Mouse (Mus musculus) kidney, adult 2 months (tissue): ENCODE results near the gene Traf3ip2. TPM values are rescaled to one million over a fixed set of nuclear protein-coding genes. Genes with fewer than 3 reads are reported as not detected.
A peak's percentile ranks its signal among the peaks of the same experiment; 100 is the strongest.

Source experiments
- DNase-seq: peaks from one replicate; pipeline ENCODE4 v3.0.0; 2021
- H3K27ac ChIP-seq: fragments of 200-500 bp; 2 replicates; pipeline ENCODE4 v1.5.1; 2012; ENCODE audit warnings: low read depth, low read length, control low read depth, inconsistent platforms; ENCODE audit not compliant: insufficient read depth
- H3K27me3 ChIP-seq: fragments of 200-500 bp; replicated peaks from 2 replicates; pipeline ENCODE4 v1.6.1; 2012; ENCODE audit warnings: mild to moderate bottlenecking, moderate library complexity, low read length, inconsistent platforms; ENCODE audit not compliant: control insufficient read depth, insufficient read depth
- H3K36me3 ChIP-seq: fragments of 200-500 bp; 2 replicates; pipeline ENCODE4 v1.6.1; 2012; ENCODE audit warnings: mild to moderate bottlenecking, moderate library complexity, low read length, inconsistent platforms; ENCODE audit not compliant: control insufficient read depth, insufficient read depth
- H3K4me1 ChIP-seq: fragments of 200-500 bp; 2 replicates; pipeline ENCODE4 v1.6.1; 2011; ENCODE audit warnings: low read length; ENCODE audit not compliant: control insufficient read depth, insufficient read depth
- H3K4me3 ChIP-seq: fragments of 200-500 bp; 2 replicates; pipeline ENCODE4 v1.5.1; 2011; ENCODE audit warnings: mild to moderate bottlenecking, low read depth, low read length, control low read depth; ENCODE audit not compliant: insufficient read depth
- CTCF ChIP-seq: fragments of 200-500 bp; conservative IDR thresholded peaks from 2 replicates; pipeline ENCODE4 v1.5.1; 2011; ENCODE audit warnings: low read depth, mild to moderate bottlenecking, control low read depth, low read length, moderate library complexity, mixed read lengths; ENCODE audit not compliant: insufficient read depth, insufficient read length
- POLR2A ChIP-seq: fragments of 200-500 bp; IDR thresholded peaks from one replicate; pipeline ENCODE4 v1.6.1; 2011; ENCODE audit warnings: low read depth, low read length, control low read depth
- WGBS: fragments of 180-500 bp; shearing (Covaris S2); methylation state at CpG from one replicate; pipeline ENCODE4 v1.1.7; 2018; 5-methylcytosine and 5-hydroxymethylcytosine counted together
- polyA plus RNA-seq: library from polyadenylated mRNA; depleted of rRNA; stranded (reverse); fragments of >200 nt; gene quantifications from 2 replicates; pipeline ENCODE4 v1.2.3, GENCODE M21; 2012

Gene Traf3ip2
- polyA plus RNA-seq, 1 experiment = 10.4 TPM

GRCm38 (mm10) chr10:39647118-39647517 is 34.4 kb downstream of the Traf3ip2 start:
- Histone ChIP-seq H3K27ac (peak overlapping the region; percentile 37; the same call in 1 of the 2 replicates), H3K4me3 (no peak overlapping the region), H3K36me3 (peaks cover 3% of the 10 kb centered on the region), H3K27me3 (no peaks in the 10 kb centered on the region), H3K4me1 (peaks cover 8% of the 10 kb centered on the region)
- 61% methylated on average over 1 of the region's 1 CpGs for whole genome bisulfite sequencing
- DNase-seq = no peak
- TF ChIP-seq CTCF (no peak), POLR2A (no peak)

GRCm38 (mm10) chr10:39648278-39648677 is 35.5 kb downstream of the Traf3ip2 start:
- H3K27ac ChIP-seq = no peak overlapping the region
- TF ChIP-seq POLR2A = no peak
- no peak for TF ChIP-seq CTCF
- peaks cover 1% of the 10 kb centered on the region for H3K36me3 ChIP-seq
- H3K4me3 ChIP-seq = no peak overlapping the region
- no peaks in the 10 kb centered on the region for H3K27me3 ChIP-seq
- no peak for DNase-seq
- H3K4me1 ChIP-seq = peaks cover 8% of the 10 kb centered on the region
- 96% methylated on average over 3 of the region's 3 CpGs for WGBS

- H3K4me1 ChIP-seq = peaks cover 11% of the 10 kb centered on the region
- no peak overlapping the region for H3K27ac ChIP-seq
- TF ChIP-seq POLR2A = no peak
- TF ChIP-seq CTCF = no peak
- peaks cover 1% of the 10 kb centered on the region for H3K36me3 ChIP-seq
- WGBS = 95% methylated on average over 3 of the region's 3 CpGs
- H3K4me3 ChIP-seq = no peak overlapping the region
- DNase-seq = no peak
- no peaks in the 10 kb centered on the region for H3K27me3 ChIP-seq
Measured at GRCm38 (mm10) chr10:39649550-39649949, 36.8 kb downstream of the Traf3ip2 start.

GRCm38 (mm10) chr10:39650316-39650715 is 37.6 kb downstream of the Traf3ip2 start:
- no peak overlapping the region for H3K4me3 ChIP-seq
- peaks cover 1% of the 10 kb centered on the region for H3K36me3 ChIP-seq
- TF ChIP-seq CTCF = no peak
- TF ChIP-seq POLR2A = no peak
- H3K4me1 ChIP-seq = peaks cover 11% of the 10 kb centered on the region
- WGBS = 98% methylated on average over 3 of the region's 3 CpGs
- DNase-seq = no peak
- H3K27ac ChIP-seq = no peak overlapping the region
- H3K27me3 ChIP-seq = no peaks in the 10 kb centered on the region

DNA sequence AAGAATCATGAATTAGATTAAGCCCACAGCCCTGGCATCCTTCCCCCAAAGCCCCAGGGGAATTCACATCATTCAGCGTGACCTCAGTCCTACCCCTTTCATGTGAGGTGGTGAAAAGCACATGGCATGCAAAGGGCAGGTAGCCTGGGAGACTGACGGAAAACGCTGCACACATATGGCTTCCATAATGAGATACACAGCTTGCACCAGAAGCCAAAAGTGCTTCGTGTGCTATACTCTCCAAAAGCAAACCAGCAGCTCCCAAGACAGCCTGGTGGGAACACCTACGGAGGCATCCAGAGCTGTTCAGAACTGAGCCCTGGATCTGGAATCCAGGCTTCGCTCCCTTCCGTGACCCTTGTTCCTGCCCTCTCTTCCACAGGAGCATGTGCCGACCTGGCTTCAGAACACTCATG is 41.3 kb downstream of the Traf3ip2 start:
- no peak overlapping the region for H3K27ac ChIP-seq

DNA sequence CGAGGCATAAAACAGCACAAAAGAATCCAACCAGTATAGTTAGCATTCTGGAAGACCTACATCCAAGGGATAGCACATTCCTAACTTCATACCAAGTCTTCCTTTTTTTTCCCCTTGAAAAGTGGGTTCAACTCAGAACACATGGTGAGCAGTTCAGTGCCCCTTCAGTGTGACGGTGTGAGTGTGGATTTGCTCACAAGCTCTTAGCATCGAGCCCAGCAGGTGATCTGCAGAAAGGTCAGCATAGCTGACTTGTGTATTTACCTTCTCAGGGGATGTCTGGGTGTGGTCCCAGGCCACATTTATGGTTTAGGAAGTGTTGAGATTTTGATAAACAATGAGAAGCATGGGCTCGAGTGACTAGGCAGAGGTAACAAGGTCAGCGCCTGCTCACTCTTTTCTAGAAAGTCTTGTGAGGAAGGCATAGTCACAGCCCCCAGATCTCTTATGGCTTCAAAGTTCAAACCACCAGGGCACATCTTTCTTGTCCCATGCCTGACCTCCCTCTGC is 46.2 kb downstream of the Traf3ip2 start:
- peak overlapping the region; percentile 53; the same call in 1 of the 2 replicates for H3K27ac ChIP-seq
- H3K4me1 ChIP-seq = peaks cover 25% of the 10 kb centered on the region
- no peaks in the 10 kb centered on the region; the same call in 1 of the 2 replicates for H3K36me3 ChIP-seq
- H3K4me3 ChIP-seq = no peak overlapping the region
- no peak for DNase-seq
- no peaks in the 10 kb centered on the region for H3K27me3 ChIP-seq
- WGBS = 35% methylated on average over 5 of the region's 5 CpGs
- TF ChIP-seq POLR2A (no peak), CTCF (no peak)

More for the DNA sequence above, 41.3 kb downstream of the Traf3ip2 start:
- no peak for DNase-seq
- Histone ChIP-seq H3K4me3 (no peak overlapping the region), H3K4me1 (peaks cover 7% of the 10 kb centered on the region; the same call in 1 of the 2 replicates), H3K27me3 (no peaks in the 10 kb centered on the region), H3K36me3 (no peaks in the 10 kb centered on the region; the same call in 1 of the 2 replicates)
- WGBS = 54% methylated on average over 8 of the region's 8 CpGs
- TF ChIP-seq CTCF = no peak
- no peak for TF ChIP-seq POLR2A

DNA sequence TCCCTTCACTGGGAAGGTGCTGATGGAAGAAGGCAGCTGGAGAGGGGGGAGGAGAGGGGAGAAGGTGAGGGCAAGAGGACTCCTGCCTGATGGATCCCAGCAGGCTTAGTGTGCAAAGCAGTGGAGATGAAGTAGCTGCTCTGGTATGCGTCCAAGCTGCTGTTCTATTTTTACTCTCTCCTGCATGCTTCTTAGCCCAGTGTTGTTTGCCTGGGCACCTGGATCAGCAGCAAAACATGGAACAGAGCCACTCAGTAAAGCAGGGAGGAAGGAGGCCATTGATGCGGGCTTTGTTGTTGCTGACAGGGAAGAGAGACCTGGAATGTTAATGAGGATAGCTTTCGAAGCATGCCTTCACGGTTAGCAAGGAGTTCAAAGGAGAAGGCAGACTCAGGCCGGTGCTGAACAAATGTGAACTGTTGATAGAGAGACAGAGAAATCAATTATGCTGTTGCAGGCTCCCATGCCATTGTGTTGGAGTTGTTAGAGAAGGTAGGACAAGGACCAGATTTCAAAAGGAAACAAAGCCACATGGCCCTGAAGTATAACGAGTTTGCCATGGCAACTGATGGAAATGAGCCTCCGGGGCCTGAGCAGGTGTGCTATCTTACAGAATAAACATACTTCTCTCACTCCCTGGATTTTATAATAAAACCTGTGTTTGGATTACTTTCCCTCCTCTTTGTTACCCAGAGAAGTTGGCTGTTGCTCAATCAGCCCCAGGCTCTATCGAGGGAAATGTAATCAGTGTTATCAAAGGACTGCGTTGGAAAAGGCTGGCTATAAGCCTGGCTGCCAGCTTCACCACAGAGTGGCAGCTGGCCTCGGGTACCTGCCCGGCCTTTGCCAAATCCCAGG is 46.9 kb downstream of the Traf3ip2 start:
- Histone ChIP-seq H3K4me1 (peaks cover 22% of the 10 kb centered on the region), H3K27me3 (no peaks in the 10 kb centered on the region), H3K27ac (peak overlapping the region; percentile 56), H3K36me3 (no peaks in the 10 kb centered on the region; the same call in 1 of the 2 replicates), H3K4me3 (no peak overlapping the region)
- WGBS = 15% methylated on average over 11 of the region's 11 CpGs
- DNase-seq = peak; percentile 73
- TF ChIP-seq POLR2A = no peak
- no peak for TF ChIP-seq CTCF
